Mouse (Mus musculus): ENCODE results near the gene Izumo1.

- TF ChIP-seq CTCF (IDR thresholded peaks at IDR 0.05; ENCODE audit: low read depth), result no peak
- no peak for TF ChIP-seq EP300 (optimal IDR thresholded peaks at IDR 0.05)
These were observed 24.6 kb upstream of the Izumo1 start for GRCm38 (mm10) chr7:45597013-45597412.

Data from stomach, postnatal 0 days (tissue).